Mouse (Mus musculus) cerebellum, adult 2 months (tissue): Measurements from ENCODE around the gene Arhgap4. TPM values are rescaled to one million over a fixed set of nuclear protein-coding genes. Genes with fewer than 3 reads are reported as not detected.

Experiments
- DNase-seq, 2 experiments: peaks; one replicate each; pipeline ENCODE4 v3.0.0; 2021
- H3K27ac ChIP-seq: fragments of 200-500 bp; 2 replicates; pipeline ENCODE4 v1.5.1; 2012; ENCODE audit warnings: low read length, control low read depth, inconsistent platforms; ENCODE audit not compliant: insufficient read depth
- H3K27me3 ChIP-seq: fragments of 200-500 bp; 2 replicates; pipeline ENCODE4 v1.6.1; 2012; ENCODE audit warnings: inconsistent platforms, mild to moderate bottlenecking, low read length, moderate library complexity; ENCODE audit not compliant: control insufficient read depth, insufficient read depth
- H3K4me1 ChIP-seq: fragments of 200-500 bp; 2 replicates; pipeline ENCODE4 v1.6.1; 2011; ENCODE audit warnings: low read length; ENCODE audit not compliant: control insufficient read depth, insufficient read depth
- H3K4me3 ChIP-seq: fragments of 200-500 bp; replicated peaks from 2 replicates; pipeline ENCODE3; 2011; ENCODE audit warnings: mild to moderate bottlenecking, low read depth, low read length, control low read depth; ENCODE audit not compliant: insufficient read depth
- CTCF ChIP-seq: fragments of 200-500 bp; IDR thresholded peaks from 2 replicates; pipeline ENCODE4 v1.5.1; 2011; ENCODE audit warnings: low read depth, mild to moderate bottlenecking, control low read depth, low read length, moderate library complexity, borderline replicate concordance; ENCODE audit not compliant: insufficient read depth
- POLR2A ChIP-seq: fragments of 200-500 bp; IDR thresholded peaks from 2 replicates; pipeline ENCODE4 v1.6.1; 2011; ENCODE audit warnings: low read length, control low read depth, borderline replicate concordance; ENCODE audit not compliant: insufficient read depth
- WGBS: fragments of 180-500 bp; shearing (Covaris S2); methylation state at CpG from one replicate; pipeline ENCODE4 v1.1.7; 2018; 5-methylcytosine and 5-hydroxymethylcytosine counted together
- polyA plus RNA-seq: library from polyadenylated mRNA; depleted of rRNA; stranded (reverse); fragments of >200 nt; gene quantifications from 2 replicates; pipeline ENCODE4 v1.2.3, GENCODE M21; 2012

The Arhgap4 gene
- polyA plus RNA-seq, 1 experiment = 5.4 TPM

DNA sequence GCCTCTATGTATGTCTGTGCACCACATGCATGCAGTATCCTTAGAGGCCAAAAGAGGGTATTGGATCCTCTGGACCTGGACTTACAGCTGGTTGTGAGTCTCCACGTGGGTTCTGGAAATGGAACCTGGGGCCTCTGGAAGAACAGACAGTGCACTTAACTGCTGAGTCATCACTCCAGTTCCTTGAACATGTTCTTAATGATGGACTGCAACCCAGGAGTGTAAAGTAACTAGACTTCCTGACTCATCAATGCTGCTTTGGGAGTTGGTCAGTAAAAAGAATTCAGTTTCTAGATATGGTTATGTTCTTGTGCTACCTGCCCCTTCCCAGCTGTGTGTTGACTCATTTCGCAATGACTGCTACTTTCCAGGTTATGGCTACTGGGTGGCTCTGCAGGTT is 10.2 kb upstream of the Arhgap4 start:
- 70% methylated on average over 2 of the region's 2 CpGs for WGBS
- Histone ChIP-seq H3K4me1 (no peaks in the 10 kb centered on the region), H3K27ac (no peak overlapping the region), H3K27me3 (no peaks in the 10 kb centered on the region), H3K4me3 (no peak overlapping the region)
- DNase-seq = no peak
- TF ChIP-seq CTCF = no peak
- TF ChIP-seq POLR2A = no peak

DNA sequence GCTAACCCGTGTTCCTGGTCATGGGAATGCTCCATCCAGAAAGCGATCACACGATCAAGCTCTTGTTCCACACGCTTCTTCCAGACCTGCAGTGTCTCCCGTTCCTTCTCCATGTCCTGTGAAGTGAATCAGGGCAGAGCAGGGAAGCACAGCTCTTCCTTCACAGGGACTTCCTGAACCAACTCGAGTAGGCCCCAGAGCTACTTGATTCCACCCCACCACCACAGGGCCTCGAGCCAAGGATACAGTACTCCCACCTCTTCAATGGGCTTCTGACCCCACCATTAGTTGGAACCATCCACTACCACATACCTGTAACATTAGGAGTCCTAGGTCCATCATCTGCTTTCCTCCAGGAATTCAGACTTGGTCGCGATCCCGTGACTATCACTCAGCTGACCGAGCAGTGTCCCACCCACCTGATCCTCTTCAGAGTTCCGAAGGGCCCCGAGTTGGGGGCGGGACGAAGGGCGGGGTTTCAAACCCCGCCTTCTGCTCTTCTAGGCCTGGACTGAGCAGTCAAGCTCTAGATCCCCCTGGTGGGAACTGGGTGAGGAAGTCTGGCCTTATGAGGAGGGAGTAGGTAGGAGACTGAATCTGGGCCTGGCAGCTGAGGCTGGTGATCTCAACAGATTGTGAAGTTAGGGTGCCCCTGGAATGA is 8.9 kb upstream of the Arhgap4 start, which contains the start of gene Renbp:
Renbp (minus strand) TSS at position 449 of the 661 bp plus-strand sequence.
- no peak within 1 kb of the TSS for H3K27ac ChIP-seq
- WGBS = 34% methylated on average over 17 of the region's 17 CpGs
- H3K4me1 ChIP-seq = no peaks in the 10 kb centered on the region
- no peak for DNase-seq
- no peaks in the 10 kb centered on the region for H3K27me3 ChIP-seq
- no peak for TF ChIP-seq POLR2A
- no peak for TF ChIP-seq CTCF
- H3K4me3 ChIP-seq = no peak within 1 kb of the TSS

DNA sequence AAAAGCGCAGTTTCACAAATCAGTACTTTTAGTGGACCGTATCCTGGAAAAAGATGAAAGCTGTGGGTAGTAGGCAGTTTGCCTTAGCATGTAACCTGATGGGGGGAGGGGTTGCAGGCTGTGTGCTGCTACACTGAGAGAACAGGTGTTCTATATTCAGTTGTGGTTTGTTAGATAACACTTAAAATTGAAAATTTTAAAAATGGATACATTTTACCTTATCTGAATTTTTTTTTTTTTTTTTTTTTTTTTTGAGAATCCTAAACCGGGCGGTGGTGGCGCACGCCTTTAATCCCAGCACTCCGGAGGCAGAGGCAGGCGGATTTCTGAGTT is 846 bp upstream of the Arhgap4 start:
- H3K4me1 ChIP-seq = 0 out of 2 replicates have a peak, but pooled peaks cover 2% of the 10 kb centered on the region
- no peak for DNase-seq
- TF ChIP-seq CTCF (no peak), POLR2A (no peak)

DNA sequence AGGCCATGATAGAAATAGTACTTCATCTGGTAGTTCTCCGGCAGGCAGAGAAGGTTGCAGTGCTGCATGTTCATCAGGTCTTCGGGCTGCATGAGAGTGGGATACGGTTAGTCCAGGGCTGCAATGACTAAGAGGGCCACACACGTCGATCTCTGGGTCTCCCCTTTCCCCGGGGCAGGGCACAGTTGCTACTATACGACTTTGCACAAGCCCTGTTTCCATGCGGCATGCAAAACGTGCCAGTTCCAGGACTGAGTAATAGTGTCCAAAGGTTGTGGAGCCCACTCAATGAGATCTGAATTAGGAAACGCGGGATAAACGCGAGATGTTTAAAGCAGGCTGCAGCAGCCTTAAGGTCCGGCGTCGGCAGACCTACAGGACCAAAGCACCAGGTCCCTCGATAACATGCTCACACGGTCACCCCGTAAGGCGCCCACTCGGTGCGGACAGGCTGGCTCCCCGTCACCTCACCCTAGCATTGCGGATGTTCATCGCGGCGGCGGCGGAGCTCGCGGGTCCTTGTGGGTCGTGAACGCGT is 316 bp downstream of the Arhgap4 start:
- Histone ChIP-seq H3K4me1 (0 out of 2 replicates have a peak, but pooled peaks cover 2% of the 10 kb centered on the region), H3K4me3 (peak overlapping the region; percentile 69), H3K27ac (peak overlapping the region; percentile 79), H3K27me3 (no peaks in the 10 kb centered on the region)
- TF ChIP-seq CTCF = no peak
- WGBS = 3% methylated on average over 34 of the region's 34 CpGs
- DNase-seq = no peak

More for the DNA sequence above, 846 bp upstream of the Arhgap4 start:
- H3K27ac ChIP-seq = peak overlapping the region; percentile 62; the same call in 1 of the 2 replicates
- peak overlapping the region; percentile 69 for H3K4me3 ChIP-seq
- WGBS = 68% methylated on average over 8 of the region's 8 CpGs
- no peaks in the 10 kb centered on the region for H3K27me3 ChIP-seq

DNA sequence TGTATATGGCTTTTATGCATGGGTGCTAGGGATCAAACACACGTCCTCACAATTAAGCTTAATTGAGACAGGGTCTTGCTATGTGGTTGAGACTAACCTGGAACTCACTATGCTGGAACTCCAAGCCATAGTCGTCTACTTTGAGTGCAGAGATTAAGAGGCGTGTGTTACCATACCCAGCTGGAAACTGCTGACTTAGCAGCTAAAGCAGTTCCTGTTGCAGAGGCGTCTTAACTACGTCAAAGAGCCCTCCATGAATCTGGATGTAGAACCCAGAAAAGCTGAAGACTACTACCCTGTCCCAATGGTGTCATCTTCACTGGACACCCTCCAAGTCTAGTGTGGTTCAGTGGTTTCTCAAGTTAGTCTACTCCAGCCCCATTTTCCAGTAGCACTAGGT is 3.0 kb downstream of the Arhgap4 start:
- no peak overlapping the region for H3K4me3 ChIP-seq
- no peak overlapping the region for H3K27ac ChIP-seq
- TF ChIP-seq POLR2A = no peak
- TF ChIP-seq CTCF = no peak
- no peaks in the 10 kb centered on the region for H3K27me3 ChIP-seq
- H3K4me1 ChIP-seq = 0 out of 2 replicates have a peak, but pooled peaks cover 2% of the 10 kb centered on the region
- DNase-seq = no peak
- 74% methylated on average over 5 of the region's 5 CpGs for WGBS

DNA sequence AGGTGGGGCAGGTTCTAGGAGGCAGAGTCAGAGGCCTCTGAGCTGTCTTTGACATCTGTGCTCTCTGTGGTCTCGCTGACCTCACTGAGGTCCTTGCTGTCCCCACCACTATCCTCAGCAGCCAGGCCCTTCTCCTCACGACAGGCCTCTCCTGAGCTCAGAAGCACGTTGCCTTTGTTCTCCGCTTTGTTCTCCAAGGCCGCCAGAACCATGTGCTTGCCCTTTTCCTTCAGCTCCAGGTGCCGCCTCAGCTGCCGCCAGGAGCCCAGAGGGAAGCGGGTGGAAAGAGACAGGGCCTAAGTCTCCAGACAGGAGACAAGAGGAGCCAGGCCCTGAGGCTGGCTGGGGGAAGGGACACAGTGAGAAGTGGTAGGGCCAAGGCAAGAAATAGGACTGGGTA is 4.7 kb downstream of the Arhgap4 start:
- WGBS = 60% methylated on average over 8 of the region's 8 CpGs
- Histone ChIP-seq H3K27me3 (no peaks in the 10 kb centered on the region), H3K27ac (no peak overlapping the region), H3K4me3 (no peak overlapping the region), H3K4me1 (0 out of 2 replicates have a peak, but pooled peaks cover 2% of the 10 kb centered on the region)
- DNase-seq = no peak
- TF ChIP-seq POLR2A (no peak), CTCF (no peak)

DNA sequence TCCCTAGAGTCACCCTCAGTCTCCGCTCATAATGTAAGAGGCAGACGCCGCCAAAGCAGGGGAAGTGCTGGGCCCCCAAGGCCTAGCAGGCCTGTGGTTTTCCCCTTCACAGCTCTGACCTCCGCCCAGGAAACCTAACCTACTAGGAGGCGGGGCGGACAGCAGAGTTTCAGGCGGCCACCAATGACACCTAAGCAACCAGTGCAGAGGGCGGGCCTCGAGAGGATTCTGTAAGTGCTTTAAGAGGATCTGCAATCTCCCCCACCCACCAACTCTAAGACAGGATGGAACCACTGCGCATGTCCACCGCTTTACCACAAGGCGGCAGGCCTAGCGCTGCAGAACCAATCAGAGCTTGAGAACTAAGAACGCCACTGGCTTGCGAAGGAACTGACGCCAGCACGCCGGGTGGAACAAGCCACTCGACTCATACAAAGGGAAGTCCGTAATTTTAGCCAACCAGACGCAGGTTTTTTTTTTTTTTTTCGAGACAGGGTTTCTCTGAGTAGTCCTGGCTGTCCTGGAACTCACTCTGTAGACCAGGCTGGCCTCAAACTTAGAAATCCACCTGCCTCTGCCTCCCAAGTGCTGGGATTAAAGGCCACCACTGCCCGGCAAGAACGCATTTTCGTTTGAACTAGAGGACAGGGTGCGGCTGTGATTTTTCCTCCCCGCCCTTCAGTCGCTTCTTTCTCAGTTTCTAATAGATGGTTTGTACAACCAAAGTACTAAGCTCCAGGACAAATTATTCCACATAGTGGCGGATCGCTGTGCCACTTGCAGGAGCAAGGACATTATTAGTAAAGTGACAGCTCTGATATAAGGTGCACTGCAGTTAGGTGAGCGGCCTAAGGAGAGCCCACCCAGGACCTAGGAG is 6.6 kb downstream of the Arhgap4 start:
- Histone ChIP-seq H3K27me3 (no peaks in the 10 kb centered on the region), H3K27ac (peak overlapping the region; percentile 70), H3K4me3 (peak overlapping the region; percentile 60), H3K4me1 (0 out of 2 replicates have a peak, but pooled peaks cover 2% of the 10 kb centered on the region)
- DNase-seq = peak; percentile 84 to 96
- TF ChIP-seq CTCF = peak; percentile 32; the same call in 1 of the 2 replicates
- 0 out of 2 replicates have a peak, but pooled peaks have one; percentile 21 for TF ChIP-seq POLR2A
- 16% methylated on average over 31 of the region's 31 CpGs for WGBS

DNA sequence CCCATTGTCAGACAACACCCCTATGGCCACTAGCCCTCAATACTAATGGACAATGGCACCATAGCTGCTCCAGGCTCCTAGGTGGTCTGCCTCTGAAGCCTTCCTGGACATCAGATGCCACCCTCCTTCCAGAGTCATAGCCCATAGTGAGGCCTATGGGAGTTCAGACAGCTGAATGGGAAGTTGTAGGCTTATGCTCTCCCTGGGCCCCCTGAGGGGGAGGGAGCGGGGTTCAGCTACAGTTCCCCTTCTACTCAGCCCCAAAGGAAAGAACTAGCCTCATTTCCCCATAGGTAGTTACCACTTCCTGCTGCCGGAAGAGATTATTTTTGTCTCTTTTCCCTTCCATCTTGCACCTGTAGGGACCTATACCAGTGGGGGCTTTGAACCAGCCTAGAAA is 10.1 kb downstream of the Arhgap4 start:
- H3K4me1 ChIP-seq = no peaks in the 10 kb centered on the region
- no peak for TF ChIP-seq CTCF
- TF ChIP-seq POLR2A = no peak
- H3K27me3 ChIP-seq = no peaks in the 10 kb centered on the region
- WGBS = 94% methylated on average over 2 of the region's 2 CpGs
- no peak overlapping the region for H3K4me3 ChIP-seq
- no peak for DNase-seq
- no peak overlapping the region for H3K27ac ChIP-seq
